Mouse (Mus musculus) cerebellum, adult 11 months (tissue): ENCODE measurements at regions not wholly inside any gene's neighbourhood (a gene's known extent, or its start where the extent isn't known, plus 50 kb on each side); places are given as distances from the start of the nearest gene placed in this dataset.

ENCODE experiments used
- DNase-seq: peaks from one replicate; pipeline ENCODE4 v3.0.0; 2022

DNA sequence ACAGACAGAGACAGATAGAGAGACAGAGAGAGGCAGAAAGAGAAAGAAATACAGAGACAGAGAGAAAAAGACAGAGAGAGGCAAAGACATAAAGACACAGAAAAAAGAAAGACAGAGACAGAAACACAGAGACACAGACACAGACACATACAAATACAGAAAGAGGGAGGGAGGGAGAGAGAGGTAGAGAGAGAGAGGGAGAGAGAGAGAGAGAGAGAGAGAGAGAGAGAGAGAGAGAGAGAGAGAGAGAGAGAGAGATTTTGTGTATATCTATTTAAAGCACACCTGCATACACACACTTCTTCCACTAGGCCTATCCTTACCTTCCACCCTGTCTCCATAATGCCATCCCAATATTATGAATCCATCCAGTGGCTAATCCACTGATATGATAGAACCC is 261.8 kb upstream of the Setmar start:
- no peak for DNase-seq
